Mouse (Mus musculus) left cerebral cortex, adult 2 months (tissue): ENCODE measurements around the gene Zkscan17. TPM values are rescaled to one million over a fixed set of nuclear protein-coding genes. Genes with fewer than 3 reads are reported as not detected.

Experiments used
- DNase-seq, 2 experiments: peaks; one replicate each; pipeline ENCODE4 v3.0.0; 2021 to 2022; ENCODE audit warnings: low spot score in 2 of 2, mixed read lengths in 1 of 2; ENCODE audit errors: extremely low spot score in 1 of 2
- H3K27ac ChIP-seq: fragments of 200-600 bp; 2 replicates; pipeline ENCODE4 v1.8.1; 2022
- H3K4me3 ChIP-seq: fragments of 200-600 bp; 2 replicates; pipeline ENCODE4 v1.8.1; 2022
- CTCF ChIP-seq: fragments of 200-600 bp; IDR thresholded peaks from 2 replicates; pipeline ENCODE4 v1.8.1; 2022; ENCODE audit warnings: antibody characterized with exemption, mild to moderate bottlenecking, moderate library complexity
- intact Hi-C: fragments of 180-260 bp; cut with DNase I; formaldehyde crosslinking; loops from one replicate; pipeline ENCODE4 v1.15.1; 2025
- total RNA-seq, 2 experiments: library from RNA; stranded (reverse); gene quantifications; 2 replicates each; pipeline ENCODE4 v1.2.3; 2021

Gene Zkscan17
- total RNA-seq, 2 experiments from 2014 or later, result 8.2 to 11.7 TPM

- DNase-seq, result no peak
- Histone ChIP-seq H3K27ac (no peak overlapping the region), H3K4me3 (no peak overlapping the region)
- no peak for TF ChIP-seq CTCF
- intact Hi-C loops, result no loop called here
Observed at GRCm38 (mm10) chr11:59517441-59517840, 9.1 kb downstream of the Zkscan17 start.

GRCm38 (mm10) chr11:59514789-59515188 lies 11.8 kb downstream of the Zkscan17 start:
- TF ChIP-seq CTCF, result no peak
- intact Hi-C loops, result no loop called here
- Histone ChIP-seq H3K27ac (no peak overlapping the region), H3K4me3 (no peak overlapping the region)
- DNase-seq, result no peak

GRCm38 (mm10) chr11:59514381-59514780 lies 12.2 kb downstream of the Zkscan17 start:
- intact Hi-C loops, result no loop called here
- no peak for DNase-seq
- no peak overlapping the region for H3K4me3 ChIP-seq
- TF ChIP-seq CTCF, result no peak
- H3K27ac ChIP-seq, result no peak overlapping the region

GRCm38 (mm10) chr11:59513556-59513955 lies 13.0 kb downstream of the Zkscan17 start:
- no peak for DNase-seq
- Histone ChIP-seq H3K27ac (no peak overlapping the region), H3K4me3 (no peak overlapping the region)
- intact Hi-C loops, result no loop called here
- TF ChIP-seq CTCF, result peak; percentile 49

- TF ChIP-seq CTCF, result no peak
- H3K27ac ChIP-seq, result no peak overlapping the region
- H3K4me3 ChIP-seq, result no peak overlapping the region
- intact Hi-C loops, result no loop called here
- no peak for DNase-seq
Observed at GRCm38 (mm10) chr11:59512733-59513132, 13.8 kb downstream of the Zkscan17 start.

- no peak overlapping the region for H3K27ac ChIP-seq
Observed at GRCm38 (mm10) chr11:59511558-59511957, 15.0 kb downstream of the Zkscan17 start.

GRCm38 (mm10) chr11:59506713-59507074 lies 19.9 kb downstream of the Zkscan17 start:
- intact Hi-C loops, result no loop called here
- peak overlapping the region; percentile 92 for H3K27ac ChIP-seq
- no peak for TF ChIP-seq CTCF

More at GRCm38 (mm10) chr11:59511558-59511957, 15.0 kb downstream of the Zkscan17 start:
- H3K4me3 ChIP-seq, result no peak overlapping the region
- TF ChIP-seq CTCF, result no peak
- DNase-seq, result no peak
- intact Hi-C loops, result no loop called here

GRCm38 (mm10) chr11:59505839-59506712 lies 20.5 kb downstream of the Zkscan17 start:
- H3K4me3 ChIP-seq, result peak overlapping the region; percentile 74
- intact Hi-C loops, result no loop called here
- TF ChIP-seq CTCF, result no peak
- peak; percentile 67 to 71 for DNase-seq
- H3K27ac ChIP-seq, result peak overlapping the region; percentile 92

More at GRCm38 (mm10) chr11:59506713-59507074, 19.9 kb downstream of the Zkscan17 start:
- peak overlapping the region; percentile 74 for H3K4me3 ChIP-seq
- no peak for DNase-seq

GRCm38 (mm10) chr11:59505351-59505838 lies 21.2 kb downstream of the Zkscan17 start:
- intact Hi-C loops, result no loop called here
- DNase-seq, result peak; percentile 53 to 62
- Histone ChIP-seq H3K27ac (peak overlapping the region; percentile 92), H3K4me3 (peak overlapping the region; percentile 74)
- TF ChIP-seq CTCF, result no peak

- DNase-seq, result no peak
- H3K27ac ChIP-seq, result no peak overlapping the region
- intact Hi-C loops, result no loop called here
- no peak overlapping the region for H3K4me3 ChIP-seq
- no peak for TF ChIP-seq CTCF
Observed at GRCm38 (mm10) chr11:59501978-59502700, 24.4 kb downstream of the Zkscan17 start.

GRCm38 (mm10) chr11:59497747-59498146 lies 28.8 kb downstream of the Zkscan17 start:
- no peak for DNase-seq
- no peak; the same call in 1 of the 2 replicates for TF ChIP-seq CTCF
- Histone ChIP-seq H3K27ac (peak overlapping the region; percentile 83), H3K4me3 (no peak overlapping the region)
- intact Hi-C loops, result no loop called here

- no peak for TF ChIP-seq CTCF
- intact Hi-C loops, result no loop called here
- no peak for DNase-seq
- H3K27ac ChIP-seq, result peak overlapping the region; percentile 83
- no peak overlapping the region for H3K4me3 ChIP-seq
Observed at GRCm38 (mm10) chr11:59496672-59497310, 29.8 kb downstream of the Zkscan17 start.
